Mouse (Mus musculus): ENCODE measurements at regions not wholly inside any gene's neighbourhood (a gene's known extent, or its start where the extent isn't known, plus 50 kb on each side); places are given as distances from the start of the nearest gene placed in this dataset.

DNA sequence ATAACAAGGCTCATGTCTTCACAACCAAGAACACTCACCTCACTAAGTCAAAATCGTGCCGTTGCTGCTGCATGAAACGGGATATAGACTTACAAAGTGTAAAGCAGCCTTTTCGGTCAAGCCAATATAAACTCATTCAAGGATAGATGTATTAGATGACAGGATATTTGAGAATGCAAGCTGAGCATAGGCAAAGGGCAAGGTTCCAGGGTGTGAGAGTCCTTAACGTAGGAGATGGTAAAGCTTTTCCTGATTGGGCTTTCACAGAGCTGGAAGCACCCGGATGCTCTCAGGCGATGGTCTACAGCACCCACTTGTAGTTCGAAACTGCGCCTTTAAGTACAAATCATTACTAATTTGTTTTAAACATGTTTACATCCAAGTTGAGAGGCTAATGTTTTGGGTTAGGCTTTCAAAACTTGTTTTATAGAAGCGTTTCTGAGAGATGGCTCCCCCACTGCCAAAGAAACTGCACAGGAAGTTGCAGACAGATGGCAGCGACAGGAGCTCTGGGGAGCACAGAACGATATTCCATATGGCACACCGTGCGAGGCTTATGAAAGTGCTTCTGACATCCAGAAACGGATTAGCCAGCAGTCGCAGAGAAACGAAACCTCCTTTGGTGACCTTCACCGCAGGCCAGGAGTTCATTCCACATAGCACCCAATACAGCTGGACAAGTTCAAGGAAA, 54.1 kb upstream of the Rell1 start:
- Histone ChIP-seq H3K27me3 (no peaks in the 10 kb centered on the region), H3K36me3 (ENCODE audit: poor library complexity, severe bottlenecking) (no peaks in the 10 kb centered on the region), H3K9ac (no peak overlapping the region), H3K4me2 (no peak overlapping the region), H3K9me3 (replicated peaks) (no peaks in the 10 kb centered on the region), H3K4me3 (no peak overlapping the region), H3K27ac (no peak overlapping the region), H3K4me1 (no peaks in the 10 kb centered on the region)
- ATAC-seq: peak; percentile 86
- WGBS: 87% methylated on average over 18 of the region's 18 CpGs

DNA sequence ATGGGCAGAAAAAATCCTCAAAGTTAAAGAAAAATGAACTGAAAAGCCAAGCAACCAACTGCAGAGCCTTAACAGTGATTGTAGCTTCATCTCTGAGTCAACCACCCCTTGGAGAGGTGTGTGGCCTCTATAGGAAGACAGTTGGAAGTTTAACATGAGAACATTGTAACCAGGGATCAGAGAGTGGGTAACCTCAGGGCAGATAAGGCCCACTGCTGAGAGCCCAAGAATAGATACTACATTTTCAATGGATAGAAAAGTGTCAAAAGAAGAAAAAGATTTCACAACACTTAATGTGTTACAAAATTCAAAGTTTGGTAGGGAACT, 54.6 kb upstream of the Rell1 start:
- no peak; the same call in 1 of the 2 replicates for ATAC-seq
- Histone ChIP-seq H3K9me3 (replicated peaks) (no peaks in the 10 kb centered on the region), H3K4me3 (no peak overlapping the region), H3K27ac (no peak overlapping the region), H3K27me3 (no peaks in the 10 kb centered on the region), H3K36me3 (ENCODE audit: poor library complexity, severe bottlenecking) (no peaks in the 10 kb centered on the region), H3K4me2 (no peak overlapping the region), H3K4me1 (no peaks in the 10 kb centered on the region), H3K9ac (no peak overlapping the region)

DNA sequence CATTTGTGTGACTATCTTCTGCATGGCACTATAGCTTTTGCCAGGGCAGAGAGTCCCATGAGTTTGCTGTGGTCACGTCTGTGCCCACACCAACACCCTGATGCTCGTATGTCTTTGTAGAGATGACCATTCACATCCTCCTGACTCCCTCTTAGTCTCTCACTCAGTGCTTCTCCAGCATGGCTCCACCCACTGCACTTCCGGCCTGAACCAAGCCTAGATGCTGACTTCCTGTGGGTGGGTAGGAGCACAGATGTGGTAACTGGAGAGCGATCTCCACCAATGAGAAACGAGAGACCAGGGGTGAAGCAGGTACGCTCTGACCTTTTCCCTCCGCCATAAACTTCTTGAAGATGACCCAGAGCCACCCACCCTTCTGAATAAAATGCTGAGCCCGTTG, 55.7 kb upstream of the Rell1 start:
- no peak for ATAC-seq
- 88% methylated on average over 8 of the region's 8 CpGs for WGBS

GRCm38 (mm10) chr5:64027733-64028132, 59.0 kb upstream of the Rell1 start:
- ATAC-seq: no peak
- no peaks in the 10 kb centered on the region for H3K9me3 ChIP-seq (replicated peaks)
- H3K27ac ChIP-seq: no peak overlapping the region
- no peaks in the 10 kb centered on the region for H3K4me1 ChIP-seq
- no peaks in the 10 kb centered on the region for H3K36me3 ChIP-seq (ENCODE audit: poor library complexity, severe bottlenecking)
- WGBS: 89% methylated on average over 5 of the region's 5 CpGs
- H3K4me2 ChIP-seq: no peak overlapping the region
- no peak overlapping the region for H3K9ac ChIP-seq
- H3K27me3 ChIP-seq: no peaks in the 10 kb centered on the region
- H3K4me3 ChIP-seq: no peak overlapping the region

More for the DNA sequence above, 55.7 kb upstream of the Rell1 start:
- Histone ChIP-seq H3K4me1 (no peaks in the 10 kb centered on the region), H3K36me3 (ENCODE audit: poor library complexity, severe bottlenecking) (no peaks in the 10 kb centered on the region), H3K27me3 (no peaks in the 10 kb centered on the region), H3K4me2 (no peak overlapping the region), H3K27ac (no peak overlapping the region), H3K9ac (no peak overlapping the region), H3K4me3 (no peak overlapping the region), H3K9me3 (replicated peaks) (no peaks in the 10 kb centered on the region)

DNA sequence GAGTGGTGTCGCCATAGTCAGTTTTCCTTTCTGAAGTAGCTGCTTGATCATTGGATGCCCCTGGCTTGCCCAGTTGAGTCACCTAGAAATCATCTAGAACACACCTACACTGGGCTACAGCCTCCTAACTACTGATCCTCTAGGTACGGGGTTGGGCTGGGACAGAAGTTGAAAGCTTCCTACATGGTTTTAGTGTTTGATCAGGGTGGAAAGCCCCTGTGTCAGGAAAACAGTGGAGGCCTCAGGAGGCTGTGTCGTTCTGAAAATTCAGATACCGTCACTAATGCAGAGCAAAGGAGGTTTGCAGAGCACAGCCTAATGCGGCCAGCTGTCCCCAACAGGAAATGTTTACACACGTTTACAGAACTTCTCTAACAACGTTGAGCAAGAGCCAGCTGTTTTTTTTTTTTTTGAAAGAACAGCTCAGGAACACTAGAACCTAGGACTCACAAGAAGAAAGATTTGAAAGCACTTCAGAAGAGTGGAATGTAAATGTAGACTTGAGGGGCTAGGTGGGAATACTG, 61.0 kb upstream of the Rell1 start:
- H3K4me1 ChIP-seq: no peaks in the 10 kb centered on the region
- 88% methylated on average over 7 of the region's 7 CpGs for WGBS
- no peak overlapping the region for H3K4me2 ChIP-seq
- no peak overlapping the region for H3K27ac ChIP-seq
- no peak for ATAC-seq
- no peaks in the 10 kb centered on the region for H3K36me3 ChIP-seq (ENCODE audit: poor library complexity, severe bottlenecking)
- no peak overlapping the region for H3K4me3 ChIP-seq
- H3K27me3 ChIP-seq: no peaks in the 10 kb centered on the region
- no peaks in the 10 kb centered on the region for H3K9me3 ChIP-seq (replicated peaks)
- no peak overlapping the region for H3K9ac ChIP-seq

GRCm38 (mm10) chr5:64030281-64030960, 61.7 kb upstream of the Rell1 start:
- 94% methylated on average over 7 of the region's 8 CpGs for WGBS
- Histone ChIP-seq H3K4me1 (no peaks in the 10 kb centered on the region), H3K27me3 (no peaks in the 10 kb centered on the region), H3K9me3 (replicated peaks) (no peaks in the 10 kb centered on the region), H3K4me2 (no peak overlapping the region), H3K4me3 (no peak overlapping the region), H3K9ac (no peak overlapping the region), H3K27ac (no peak overlapping the region), H3K36me3 (ENCODE audit: poor library complexity, severe bottlenecking) (no peaks in the 10 kb centered on the region)
- no peak for ATAC-seq

GRCm38 (mm10) chr5:64038394-64038793, 54.4 kb upstream of the Pgm2 start:
- no peak overlapping the region for H3K9ac ChIP-seq
- no peaks in the 10 kb centered on the region for H3K27me3 ChIP-seq
- H3K4me2 ChIP-seq: no peak overlapping the region
- H3K4me3 ChIP-seq: no peak overlapping the region
- H3K36me3 ChIP-seq (ENCODE audit: poor library complexity, severe bottlenecking): no peaks in the 10 kb centered on the region
- peaks cover 5% of the 10 kb centered on the region for H3K4me1 ChIP-seq
- no peaks in the 10 kb centered on the region for H3K9me3 ChIP-seq (replicated peaks)
- H3K27ac ChIP-seq: no peak overlapping the region
- WGBS: 97% methylated on average over 5 of the region's 5 CpGs
- ATAC-seq: no peak

DNA sequence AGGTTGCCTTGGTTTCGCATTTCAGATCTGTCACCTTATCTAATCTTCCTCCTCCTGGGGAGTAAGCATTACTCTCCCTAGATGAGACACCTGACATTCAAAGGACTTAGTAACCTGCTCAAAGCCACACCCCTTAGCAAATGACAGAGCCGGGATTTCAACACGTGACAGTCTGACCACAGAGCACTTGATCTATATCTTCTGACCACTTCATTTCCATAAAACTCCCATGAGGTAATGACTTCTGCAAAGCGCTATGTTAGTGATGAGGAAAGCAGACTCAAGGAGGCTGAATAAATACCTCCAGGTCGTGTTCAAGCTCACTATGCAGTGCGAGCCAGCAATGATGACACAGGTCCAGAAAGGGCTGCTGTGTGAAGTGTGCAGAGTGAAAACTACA, 52.1 kb upstream of the Pgm2 start:
- no peak overlapping the region for H3K4me2 ChIP-seq
- H3K27me3 ChIP-seq: no peaks in the 10 kb centered on the region
- ATAC-seq: no peak
- no peaks in the 10 kb centered on the region for H3K9me3 ChIP-seq (replicated peaks)
- H3K4me3 ChIP-seq: no peak overlapping the region
- 88% methylated on average over 6 of the region's 6 CpGs for WGBS
- H3K4me1 ChIP-seq: peaks cover 28% of the 10 kb centered on the region
- H3K27ac ChIP-seq: no peak overlapping the region
- H3K36me3 ChIP-seq (ENCODE audit: poor library complexity, severe bottlenecking): no peaks in the 10 kb centered on the region
- H3K9ac ChIP-seq: no peak overlapping the region

Data from forebrain, embryonic 13.5 days (tissue).